Mouse (Mus musculus) testis, adult 2 months (tissue): ENCODE results near the gene Dmc1. TPM values are rescaled to one million over a fixed set of nuclear protein-coding genes. Genes with fewer than 3 reads are reported as not detected.

Experiments
- H3K27ac ChIP-seq: fragments of 200-500 bp; 2 replicates; pipeline ENCODE4 v1.5.1; 2012; ENCODE audit warnings: low read depth, low read length; ENCODE audit not compliant: control insufficient read depth, insufficient read depth
- H3K27me3 ChIP-seq: fragments of 200-500 bp; 2 replicates; pipeline ENCODE4 v1.6.1; 2012; ENCODE audit warnings: mild to moderate bottlenecking, low read length, moderate library complexity; ENCODE audit not compliant: control insufficient read depth, insufficient read depth
- H3K36me3 ChIP-seq: fragments of 200-500 bp; 2 replicates; pipeline ENCODE4 v1.6.1; 2012; ENCODE audit warnings: mild to moderate bottlenecking, low read length; ENCODE audit not compliant: control insufficient read depth, insufficient read depth
- H3K4me1 ChIP-seq: fragments of 200-500 bp; 2 replicates; pipeline ENCODE4 v1.6.1; 2012; ENCODE audit warnings: low read length; ENCODE audit not compliant: control insufficient read depth, insufficient read depth
- H3K4me3 ChIP-seq: fragments of 200-500 bp; 2 replicates; pipeline ENCODE4 v1.5.1; 2012; ENCODE audit warnings: low read depth, mild to moderate bottlenecking, low read length, moderate library complexity, mixed read lengths; ENCODE audit not compliant: control insufficient read depth
- CTCF ChIP-seq: fragments of 200-500 bp; IDR thresholded peaks from 2 replicates; pipeline ENCODE4 v1.5.1; 2012; ENCODE audit warnings: low read depth, mild to moderate bottlenecking, inconsistent platforms, low read length, moderate library complexity; ENCODE audit not compliant: control insufficient read depth, insufficient read depth, insufficient replicate concordance
- POLR2A ChIP-seq: fragments of 200-500 bp; IDR thresholded peaks from 2 replicates; pipeline ENCODE4 v1.6.1; 2012; ENCODE audit warnings: low read depth, mild to moderate bottlenecking, inconsistent platforms, low read length, moderate library complexity; ENCODE audit not compliant: control insufficient read depth
- polyA plus RNA-seq: library from polyadenylated mRNA; depleted of rRNA; stranded (reverse); fragments of >200 nt; gene quantifications from 2 replicates; pipeline ENCODE4 v1.2.3, GENCODE M21; 2012

Gene Dmc1
- polyA plus RNA-seq, 1 experiment, result 8.6 TPM

GRCm38 (mm10) chr15:79619770-79620414 is 15.0 kb upstream of the Dmc1 start:
- peak overlapping the region; percentile 32 for H3K4me3 ChIP-seq
- no peak overlapping the region for H3K27ac ChIP-seq
- H3K27me3 ChIP-seq, result no peaks in the 10 kb centered on the region
- peaks cover 6% of the 10 kb centered on the region for H3K4me1 ChIP-seq
- TF ChIP-seq CTCF, result no peak
- TF ChIP-seq POLR2A, result no peak
- peaks cover 2% of the 10 kb centered on the region; the same call in 1 of the 2 replicates for H3K36me3 ChIP-seq

GRCm38 (mm10) chr15:79618456-79618855 is 13.5 kb upstream of the Dmc1 start:
- H3K4me1 ChIP-seq, result peaks cover 6% of the 10 kb centered on the region
- TF ChIP-seq POLR2A, result no peak
- no peaks in the 10 kb centered on the region for H3K27me3 ChIP-seq
- no peak overlapping the region for H3K27ac ChIP-seq
- no peak overlapping the region for H3K4me3 ChIP-seq
- H3K36me3 ChIP-seq, result peaks cover 4% of the 10 kb centered on the region; the same call in 1 of the 2 replicates

- Histone ChIP-seq H3K36me3 (peaks cover 1% of the 10 kb centered on the region; the same call in 1 of the 2 replicates), H3K27ac (no peak overlapping the region; the same call in 1 of the 2 replicates), H3K4me1 (peaks cover 6% of the 10 kb centered on the region), H3K27me3 (no peaks in the 10 kb centered on the region), H3K4me3 (peak overlapping the region; percentile 63)
- TF ChIP-seq CTCF (no peak), POLR2A (no peak)
These were observed 12.2 kb upstream of the Dmc1 start for GRCm38 (mm10) chr15:79617135-79617534.

- Histone ChIP-seq H3K27me3 (no peaks in the 10 kb centered on the region), H3K4me3 (no peak overlapping the region; the same call in 1 of the 2 replicates), H3K27ac (no peak overlapping the region), H3K4me1 (peaks cover 6% of the 10 kb centered on the region), H3K36me3 (peaks cover 1% of the 10 kb centered on the region; the same call in 1 of the 2 replicates)
- TF ChIP-seq CTCF (no peak), POLR2A (no peak)
These were observed 11.8 kb upstream of the Dmc1 start for GRCm38 (mm10) chr15:79616729-79617128.

GRCm38 (mm10) chr15:79615501-79615900 is 10.6 kb upstream of the Dmc1 start:
- Histone ChIP-seq H3K36me3 (peaks cover 1% of the 10 kb centered on the region; the same call in 1 of the 2 replicates), H3K27me3 (no peaks in the 10 kb centered on the region), H3K27ac (no peak overlapping the region), H3K4me1 (peaks cover 3% of the 10 kb centered on the region), H3K4me3 (no peak overlapping the region)
- TF ChIP-seq CTCF (no peak), POLR2A (no peak)

GRCm38 (mm10) chr15:79609226-79609625 is 4.3 kb upstream of the Dmc1 start:
- H3K4me3 ChIP-seq, result no peak overlapping the region
- no peak for TF ChIP-seq POLR2A
- no peak for TF ChIP-seq CTCF
- no peaks in the 10 kb centered on the region for H3K27me3 ChIP-seq
- H3K4me1 ChIP-seq, result peaks cover 10% of the 10 kb centered on the region
- H3K36me3 ChIP-seq, result no peaks in the 10 kb centered on the region
- no peak overlapping the region for H3K27ac ChIP-seq

- H3K4me3 ChIP-seq, result no peak overlapping the region
- H3K4me1 ChIP-seq, result peaks cover 10% of the 10 kb centered on the region
- TF ChIP-seq CTCF (no peak), POLR2A (no peak)
- no peaks in the 10 kb centered on the region for H3K36me3 ChIP-seq
- H3K27ac ChIP-seq, result no peak overlapping the region
- no peaks in the 10 kb centered on the region for H3K27me3 ChIP-seq
These were observed 3.3 kb upstream of the Dmc1 start for GRCm38 (mm10) chr15:79608214-79608613.
